Mouse (Mus musculus) liver, adult 2 months (tissue): Measurements from ENCODE around the gene Clec12b.

Experiments used
- CTCF ChIP-seq: fragments of 200-500 bp; IDR thresholded peaks from 2 replicates; pipeline ENCODE4 v1.5.1; 2011; ENCODE audit warnings: low read depth, low read length, control low read depth
- POLR2A ChIP-seq: fragments of 200-500 bp; IDR thresholded peaks from 2 replicates; pipeline ENCODE4 v1.6.1; 2011; ENCODE audit warnings: low read length, control low read depth; ENCODE audit not compliant: insufficient read depth; ENCODE audit errors: extremely low read depth

DNA sequence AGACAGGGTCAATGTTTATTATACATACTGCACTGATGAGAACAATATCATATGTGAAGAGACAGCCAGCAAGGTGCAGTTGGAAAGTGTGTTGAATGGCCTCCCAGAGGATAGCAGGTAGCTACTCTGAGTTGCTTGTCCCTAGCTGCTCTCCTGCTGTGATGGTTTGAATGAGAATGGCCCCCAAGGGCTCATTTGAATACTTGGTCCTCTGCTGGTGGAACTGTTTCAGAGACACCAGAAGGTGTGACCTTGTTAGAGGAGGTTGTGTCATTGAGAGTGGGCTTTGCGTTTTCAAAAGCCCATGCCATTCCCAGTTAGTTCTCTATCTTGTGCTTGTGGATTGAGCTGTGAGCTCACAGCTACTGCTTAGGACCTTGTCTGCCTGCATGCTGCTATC, 21.7 kb downstream of the Clec12b start:
- no peak for TF ChIP-seq CTCF
- TF ChIP-seq POLR2A: no peak
